Mouse (Mus musculus): ENCODE results near the gene Gm3448.

- TF ChIP-seq CTCF (IDR thresholded peaks at IDR 0.05; ENCODE audit: low read depth, low read length) (peak; percentile 46; the same call in 1 of the 2 replicates), POLR2A (IDR thresholded peaks at IDR 0.05; ENCODE audit: borderline replicate concordance, low read depth, low read length) (no peak)
Observed at GRCm38 (mm10) chr17:15065391-15066024, 24.2 kb upstream of the Gm3448 start.
